Mouse (Mus musculus): ENCODE measurements around the gene Anxa10. TPM values are rescaled to one million over a fixed set of nuclear protein-coding genes. Genes with fewer than 3 reads are reported as not detected.

Gene Anxa10
- polyA plus RNA-seq, 1 experiment from 2014 or later: not detected

GRCm38 (mm10) chr8:62014582-62014981 is 108.4 kb downstream of the Anxa10 start:
- no peak for ATAC-seq (replicated peaks; ENCODE audit: insufficient number of reproducible peaks, low FRiP score, low TSS enrichment)
- H3K36me3 ChIP-seq (ENCODE audit: control insufficient read depth, insufficient read depth, low read length): no peaks in the 10 kb centered on the region
- H3K27ac ChIP-seq (ENCODE audit: low read depth, low read length): no peak overlapping the region
- H3K4me1 ChIP-seq (ENCODE audit: control insufficient read depth, insufficient read depth, low read length): no peaks in the 10 kb centered on the region
- no peak overlapping the region for H3K9ac ChIP-seq (ENCODE audit: low read depth, low read length)
- no peaks in the 10 kb centered on the region for H3K9me3 ChIP-seq (replicated peaks; ENCODE audit: control insufficient read depth, low read length)
- no peak overlapping the region for H3K4me2 ChIP-seq
- H3K4me3 ChIP-seq (ENCODE audit: low read depth, low read length): no peak overlapping the region
- WGBS (ENCODE audit: insufficient replicate concordance): 89% methylated on average over 4 of the region's 4 CpGs
- H3K27me3 ChIP-seq (ENCODE audit: control insufficient read depth, insufficient read depth, low read length): no peaks in the 10 kb centered on the region

DNA sequence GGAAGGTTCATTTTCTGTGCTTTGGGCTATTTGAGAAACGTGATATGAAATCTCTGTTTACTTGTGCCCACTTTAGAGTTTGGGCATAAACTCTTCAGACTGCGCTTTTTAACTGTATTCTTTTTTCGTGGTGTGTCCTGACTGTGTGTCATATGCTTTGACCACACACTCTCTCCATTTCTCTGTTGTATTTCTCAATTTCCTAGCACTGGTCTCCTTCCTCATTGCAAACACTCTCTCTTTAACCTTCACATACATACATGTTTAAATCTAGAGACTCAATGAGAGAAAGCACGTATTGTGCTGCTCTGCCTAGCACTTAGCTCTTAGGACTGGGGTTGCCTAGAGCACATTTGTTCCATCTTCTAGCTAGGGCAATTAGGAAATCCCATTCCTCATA is 108.8 kb downstream of the Anxa10 start:
- Histone ChIP-seq H3K27me3 (ENCODE audit: control insufficient read depth, insufficient read depth, low read length) (no peaks in the 10 kb centered on the region), H3K9ac (ENCODE audit: low read depth, low read length) (no peak overlapping the region), H3K36me3 (ENCODE audit: control insufficient read depth, insufficient read depth, low read length) (no peaks in the 10 kb centered on the region), H3K4me3 (ENCODE audit: low read depth, low read length) (no peak overlapping the region), H3K4me2 (no peak overlapping the region), H3K4me1 (ENCODE audit: control insufficient read depth, insufficient read depth, low read length) (no peaks in the 10 kb centered on the region), H3K27ac (ENCODE audit: low read depth, low read length) (no peak overlapping the region), H3K9me3 (replicated peaks; ENCODE audit: control insufficient read depth, low read length) (no peaks in the 10 kb centered on the region)
- 88% methylated on average over 4 of the region's 4 CpGs for WGBS (ENCODE audit: insufficient replicate concordance)
- no peak for ATAC-seq (replicated peaks; ENCODE audit: insufficient number of reproducible peaks, low FRiP score, low TSS enrichment)

Other genes starting within 250 kb of the Anxa10 start
- 157 and 186 TPM in 2 replicates for gene Palld, start 220.5 kb downstream of the Anxa10 start, polyA plus RNA-seq (2014; fragmentation: Nextera tagmentation; extraction: Ambion mirVana)
- 1.7 TPM in 2 replicates for gene Ddx60, start 195.1 kb downstream of the Anxa10 start, polyA plus RNA-seq (2014; fragmentation: Nextera tagmentation; extraction: Ambion mirVana)

Measured in heart, embryonic 11.5 days (tissue).